Mouse (Mus musculus) megakaryocyte, embryonic 14.5 days (primary cell): ENCODE measurements around the gene Tlr6.

Source experiments
- FLI1 ChIP-seq: IDR thresholded peaks from 2 replicates; pipeline ENCODE4 v1.6.1; 2012; ENCODE audit warnings: low read length, inconsistent platforms, mixed read lengths
- GATA1 ChIP-seq: IDR thresholded peaks from 3 replicates; pipeline ENCODE4 v1.6.1; 2012; ENCODE audit warnings: mixed read lengths, low read length, inconsistent platforms, borderline replicate concordance

GRCm38 (mm10) chr5:64977128-64977527 lies 17.2 kb upstream of the Tlr6 start:
- TF ChIP-seq GATA1 (no peak), FLI1 (no peak)
